Mouse (Mus musculus) CD4-positive, CD25-positive, alpha-beta regulatory T cell, adult 2 months (primary cell): ENCODE data around the gene Mup15.
"Not testable (repeated sequence)": the region's sequence is repeated elsewhere in the genome, so short reads cannot be mapped to it uniquely, and the experiment has no call there.

Source experiments
- DNase-seq: peaks from one replicate; pipeline ENCODE4 v3.0.0-alpha.2; 2012; ENCODE audit warnings: low read depth, low spot score

Mup15 gene

DNA sequence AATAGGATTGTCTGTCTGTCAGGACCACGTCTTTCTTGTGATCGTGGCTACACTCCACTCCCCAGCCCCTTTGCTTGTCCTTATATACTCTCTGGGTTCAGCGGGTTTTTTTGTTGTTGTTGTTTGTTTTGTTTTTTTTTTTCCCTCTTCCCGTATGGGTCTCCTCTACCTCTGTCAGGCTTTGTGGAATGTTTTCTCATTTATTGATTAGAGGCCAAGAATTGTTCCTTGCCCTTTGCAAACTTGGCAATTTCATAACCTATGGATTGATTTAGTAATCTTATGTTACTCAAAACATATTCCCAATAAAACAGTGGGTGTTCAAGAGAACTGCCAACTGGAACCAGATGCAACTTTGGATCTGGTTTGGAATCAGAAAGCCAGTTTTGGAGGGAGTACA is at the start of gene Mup15:
Gene Mup15 (minus strand): TSS at position 101 of the 400 bp plus-strand sequence.
- not testable (repeated sequence) for DNase-seq
